Mouse (Mus musculus) heart, adult 2 months (tissue): ENCODE data around the gene Pigs.

Source experiments
- CTCF ChIP-seq: fragments of 200-600 bp; IDR thresholded peaks from 2 replicates; pipeline ENCODE4 v1.8.1; 2022; ENCODE audit warnings: antibody characterized with exemption, mild to moderate bottlenecking, moderate library complexity
- EP300 ChIP-seq: fragments of 200-500 bp; IDR thresholded peaks from 2 replicates; pipeline ENCODE4 v1.6.1; 2011; ENCODE audit warnings: low read depth, low read length, control low read depth; ENCODE audit not compliant: insufficient read depth
- POLR2A ChIP-seq: fragments of 200-500 bp; IDR thresholded peaks from 2 replicates; pipeline ENCODE4 v1.6.1; 2011; ENCODE audit warnings: mild to moderate bottlenecking, low read depth, low read length, control low read depth; ENCODE audit not compliant: insufficient read depth

GRCm38 (mm10) chr11:78372610-78373009, 44.4 kb downstream of the Pigs start:
- TF ChIP-seq CTCF: no peak
- TF ChIP-seq POLR2A: no peak
- no peak for TF ChIP-seq EP300
